Mouse (Mus musculus) CH12.LX (cell line): ENCODE results near the gene Ino80d. TPM values are rescaled to one million over a fixed set of nuclear protein-coding genes. Genes with fewer than 3 reads are reported as not detected.

Source experiments
- DNase-seq: peaks from one replicate; pipeline ENCODE4 v3.0.0-alpha.2; 2013; ENCODE audit errors: extremely low read depth
- H3K27ac ChIP-seq: 2 replicates; pipeline ENCODE4 v1.5.1; 2012; ENCODE audit warnings: low read depth, mild to moderate bottlenecking, control low read depth, moderate library complexity; ENCODE audit not compliant: insufficient read depth
- H3K27me3 ChIP-seq: replicated peaks from 2 replicates; pipeline ENCODE3; 2012; ENCODE audit warnings: inconsistent platforms
- H3K36me3 ChIP-seq, 2 experiments: replicated peaks in 1 of 2; 2 replicates each; pipeline versions ENCODE3 to v1.6.1; 2012; ENCODE audit warnings: inconsistent platforms in 1 of 2, low read length in 1 of 2, mild to moderate bottlenecking in 1 of 2, mixed read lengths in 1 of 2, moderate library complexity in 1 of 2; ENCODE audit not compliant: control insufficient read depth in 1 of 2, insufficient read depth in 1 of 2
- H3K4me1 ChIP-seq, 2 experiments: 2 replicates each; pipeline ENCODE4 v1.6.1; 2012; ENCODE audit warnings: inconsistent platforms in 1 of 2, moderate library complexity in 1 of 2; ENCODE audit not compliant: insufficient read depth in 2 of 2, control insufficient read depth in 1 of 2
- H3K4me2 ChIP-seq: 2 replicates; pipeline ENCODE4 v1.6.1; 2012; ENCODE audit warnings: low read depth, mild to moderate bottlenecking, control low read depth; ENCODE audit not compliant: poor library complexity, insufficient read depth, severe bottlenecking
- H3K4me3 ChIP-seq, 3 experiments: fragments of 150-350 bp in 1 of 3; sonication (generic) in 1 of 3; replicated peaks in 1 of 3; 2 replicates each; pipeline versions ENCODE3 to v1.5.1; 2011 to 2012; ENCODE audit warnings: low read depth in 2 of 3, low read length in 2 of 3, mild to moderate bottlenecking in 2 of 3, moderate library complexity in 2 of 3, control low read depth in 1 of 3, improper control_type of control experiment in 1 of 3, inconsistent platforms in 1 of 3, mixed read lengths in 1 of 3; ENCODE audit not compliant: poor library complexity in 1 of 3
- H3K79me2 ChIP-seq: replicated peaks from 2 replicates; pipeline ENCODE4 v1.6.1; 2012; ENCODE audit warnings: mild to moderate bottlenecking, moderate library complexity; ENCODE audit not compliant: control insufficient read depth, poor library complexity, insufficient read depth, severe bottlenecking; ENCODE audit errors: extremely low read depth
- H3K9ac ChIP-seq: 2 replicates; pipeline ENCODE4 v1.6.1; 2012; ENCODE audit warnings: low read depth, mild to moderate bottlenecking, control low read depth, moderate library complexity; ENCODE audit not compliant: insufficient read depth
- H3K9me3 ChIP-seq: replicated peaks from 2 replicates; pipeline ENCODE3; 2012; ENCODE audit warnings: low read length, inconsistent platforms, mixed read lengths
- BHLHE40 ChIP-seq: IDR thresholded peaks from 2 replicates; pipeline ENCODE4 v1.6.1; 2011; ENCODE audit warnings: mild to moderate bottlenecking, low read depth, low read length, improper control_type of control experiment
- CHD2 ChIP-seq: IDR thresholded peaks from 2 replicates; pipeline ENCODE4 v1.6.1; 2011; ENCODE audit warnings: low read length, improper control_type of control experiment
- CTCF ChIP-seq, 2 experiments: IDR thresholded peaks in 1 of 2; conservative IDR thresholded peaks in 1 of 2; 2 replicates each; pipeline ENCODE4 v1.5.1; 2011 to 2012; ENCODE audit warnings: low read depth in 2 of 2, low read length in 2 of 2, improper control_type of control experiment in 1 of 2, inconsistent platforms in 1 of 2, mild to moderate bottlenecking in 1 of 2, moderate library complexity in 1 of 2
- E2F4 ChIP-seq: IDR thresholded peaks from 2 replicates; pipeline ENCODE4 v1.6.1; 2011; ENCODE audit warnings: low read depth, low read length, improper control_type of control experiment; ENCODE audit not compliant: insufficient replicate concordance
- ELF1 ChIP-seq: IDR thresholded peaks from 2 replicates; pipeline ENCODE4 v1.6.1; 2014; ENCODE audit warnings: low read depth, mild to moderate bottlenecking, inconsistent platforms, low read length, improper control_type of control experiment
- EP300 ChIP-seq: IDR thresholded peaks from 2 replicates; pipeline ENCODE4 v1.6.1; 2011; ENCODE audit warnings: low read length, improper control_type of control experiment
- ETS1 ChIP-seq: conservative IDR thresholded peaks from 2 replicates; pipeline ENCODE4 v1.6.1; 2012; ENCODE audit warnings: low read depth, mild to moderate bottlenecking, inconsistent platforms, low read length, improper control_type of control experiment, moderate library complexity
- HCFC1 ChIP-seq: IDR thresholded peaks from 2 replicates; pipeline ENCODE4 v1.6.1; 2012; ENCODE audit warnings: low read depth, mild to moderate bottlenecking, inconsistent platforms, low read length, improper control_type of control experiment
- IRF4 ChIP-seq: IDR thresholded peaks from 2 replicates; pipeline ENCODE4 v1.6.1; 2014; ENCODE audit warnings: low read depth, mild to moderate bottlenecking, inconsistent platforms, low read length, improper control_type of control experiment
- JUN ChIP-seq: IDR thresholded peaks from 2 replicates; pipeline ENCODE4 v1.6.1; 2011; ENCODE audit warnings: low read depth, mild to moderate bottlenecking, low read length, improper control_type of control experiment, moderate library complexity; ENCODE audit not compliant: insufficient read depth
- KAT2A ChIP-seq: IDR thresholded peaks from 2 replicates; pipeline ENCODE4 v1.6.1; 2012; ENCODE audit warnings: low read length, improper control_type of control experiment, inconsistent platforms; ENCODE audit not compliant: insufficient replicate concordance
- MAFK ChIP-seq: IDR thresholded peaks from 2 replicates; pipeline ENCODE4 v1.6.1; 2011; ENCODE audit warnings: low read length, improper control_type of control experiment; ENCODE audit not compliant: insufficient replicate concordance
- MAX ChIP-seq: IDR thresholded peaks from 2 replicates; pipeline ENCODE4 v1.6.1; 2011; ENCODE audit warnings: low read length, improper control_type of control experiment
- MAZ ChIP-seq: IDR thresholded peaks from 2 replicates; pipeline ENCODE4 v1.6.1; 2012; ENCODE audit warnings: low read depth, mild to moderate bottlenecking, inconsistent platforms, low read length, improper control_type of control experiment, moderate library complexity
- MEF2A ChIP-seq: IDR thresholded peaks from 2 replicates; pipeline ENCODE4 v1.6.1; 2014; ENCODE audit warnings: low read depth, mild to moderate bottlenecking, inconsistent platforms, low read length, improper control_type of control experiment, borderline replicate concordance
- MXI1 ChIP-seq: IDR thresholded peaks from 2 replicates; pipeline ENCODE4 v1.6.1; 2011; ENCODE audit warnings: mild to moderate bottlenecking, low read depth, low read length, improper control_type of control experiment
- MYC ChIP-seq: IDR thresholded peaks from 2 replicates; pipeline ENCODE4 v1.6.1; 2011; ENCODE audit warnings: low read depth, mild to moderate bottlenecking, improper control_type of control experiment, low read length
- NELFE ChIP-seq: IDR thresholded peaks from 2 replicates; pipeline ENCODE4 v1.6.1; 2011; ENCODE audit warnings: low read depth, low read length, improper control_type of control experiment
- NRF1 ChIP-seq: IDR thresholded peaks from 2 replicates; pipeline ENCODE4 v1.6.1; 2014; ENCODE audit warnings: low read depth, mild to moderate bottlenecking, inconsistent platforms, low read length, improper control_type of control experiment, moderate library complexity
- POLR2A ChIP-seq: IDR thresholded peaks from 2 replicates; pipeline ENCODE4 v1.6.1; 2011; ENCODE audit warnings: low read depth, mild to moderate bottlenecking, improper control_type of control experiment, low read length
- POLR2AphosphoS2 ChIP-seq: IDR thresholded peaks from 2 replicates; pipeline ENCODE4 v1.6.1; 2011; ENCODE audit warnings: low read depth, low read length, improper control_type of control experiment
- RAD21 ChIP-seq: IDR thresholded peaks from 2 replicates; pipeline ENCODE4 v1.6.1; 2011; ENCODE audit warnings: low read depth, mild to moderate bottlenecking, low read length, improper control_type of control experiment, moderate library complexity
- SMC3 ChIP-seq: IDR thresholded peaks from 2 replicates; pipeline ENCODE4 v1.6.1; 2011; ENCODE audit warnings: low read depth, low read length, improper control_type of control experiment
- TCF12 ChIP-seq: IDR thresholded peaks from 2 replicates; pipeline ENCODE4 v1.6.1; 2014; ENCODE audit warnings: low read depth, mild to moderate bottlenecking, inconsistent platforms, low read length, improper control_type of control experiment
- USF2 ChIP-seq: conservative IDR thresholded peaks from 2 replicates; pipeline ENCODE4 v1.6.1; 2011; ENCODE audit warnings: low read depth, low read length, improper control_type of control experiment
- ZC3H11A ChIP-seq: IDR thresholded peaks from 2 replicates; pipeline ENCODE4 v1.6.1; 2012; ENCODE audit warnings: low read depth, mild to moderate bottlenecking, inconsistent platforms, low read length, improper control_type of control experiment
- ZKSCAN1 ChIP-seq: IDR thresholded peaks from 2 replicates; pipeline ENCODE4 v1.6.1; 2012; ENCODE audit warnings: low read depth, inconsistent platforms, low read length, improper control_type of control experiment, borderline replicate concordance
- ZMIZ1 ChIP-seq: IDR thresholded peaks from 2 replicates; pipeline ENCODE4 v1.6.1; 2012; ENCODE audit warnings: low read depth, mild to moderate bottlenecking, inconsistent platforms, low read length, improper control_type of control experiment
- ZNF384 ChIP-seq: IDR thresholded peaks from 2 replicates; pipeline ENCODE4 v1.6.1; 2012; ENCODE audit warnings: low read depth, low read length, improper control_type of control experiment, inconsistent platforms
- dilution Hi-C: fragments of 300-500 bp; cut with MboI; formaldehyde crosslinking; loops from 2 replicates; pipeline ENCODE4 v1.14.3; 2020; ENCODE audit warnings: low sequenced_read_pairs; ENCODE audit not compliant: extremely low pct_unique_long_range_greater_than_20kb, extremely low pct_ligation_motif_present
- in situ Hi-C: fragments of 300-500 bp; cut with MboI; formaldehyde crosslinking; loops from 3 replicates; pipeline ENCODE4 v1.14.3; 2019; ENCODE audit warnings: low sequenced_read_pairs, low pct_ligation_motif_present, low pct_unique_long_range_greater_than_20kb, mixed read lengths
- polyA plus RNA-seq: library from polyadenylated mRNA; unstranded; fragments of >175 nt; gene quantifications from 2 replicates; pipeline ENCODE4 v1.2.1, GENCODE M21; 2012; ENCODE audit warnings: low read depth; ENCODE audit not compliant: insufficient read length
- total RNA-seq, 2 experiments: library from RNA; depleted of rRNA; stranded (reverse); fragments of 300-350 nt in 1 of 2; fragments of >200 nt in 1 of 2; gene quantifications; 2 replicates each; pipeline ENCODE4 v1.2.3; 2012 to 2014

Gene Ino80d
- total and polyA plus RNA-seq, 3 experiments, result 4.5 to 5.8 (median 4.6) TPM

DNA sequence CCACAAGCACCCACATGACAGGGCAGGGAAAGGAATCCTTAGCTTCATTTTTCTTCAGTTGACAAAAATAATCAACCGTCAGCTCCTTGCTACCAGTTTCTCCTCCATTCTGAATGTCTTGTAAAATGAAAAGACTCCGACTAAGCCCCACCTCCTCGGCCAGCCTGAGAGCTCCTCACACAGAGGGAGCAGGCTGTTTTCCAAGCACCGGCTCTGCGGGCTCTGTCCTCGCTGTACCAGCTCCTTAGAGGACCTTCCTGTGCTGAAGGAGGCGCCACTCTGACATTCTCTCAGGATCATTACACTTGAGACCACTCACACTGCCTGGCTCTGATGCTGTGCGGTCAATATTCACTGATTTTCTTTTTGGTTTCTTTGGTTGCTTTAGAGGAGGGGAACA, 14.3 kb downstream of the Ino80d start:
- H3K27me3 ChIP-seq, result no peaks in the 10 kb centered on the region
- dilution Hi-C loops, result no loop called here
- no peak for TF ChIP-seq KAT2A
- TF ChIP-seq NELFE, result no peak
- no peak for TF ChIP-seq ZC3H11A
- no peak for TF ChIP-seq MXI1
- no peak for TF ChIP-seq TCF12
- TF ChIP-seq ZNF384, result no peak
- TF ChIP-seq RAD21, result no peak
- no peak for TF ChIP-seq ETS1
- TF ChIP-seq MYC, result no peak
- TF ChIP-seq EP300, result no peak
- TF ChIP-seq IRF4, result no peak
- TF ChIP-seq ELF1, result no peak
- TF ChIP-seq MAFK, result no peak
- TF ChIP-seq ZMIZ1, result no peak
- no peak for TF ChIP-seq BHLHE40
- TF ChIP-seq POLR2AphosphoS2, result no peak
- TF ChIP-seq ZKSCAN1, result no peak
- TF ChIP-seq, all 38 proteins: peak for 0
- in situ Hi-C loops, result no loop called here
- Histone ChIP-seq H3K9ac (no peak overlapping the region), H3K27ac (no peak overlapping the region), H3K79me2 (peaks cover 22% of the 10 kb centered on the region), H3K36me3 (peaks cover 53 to 83% of the 10 kb centered on the region in 2 experiments), H3K4me1 (no peaks in the 10 kb centered on the region), H3K4me2 (no peak overlapping the region), H3K4me3 (no peak overlapping the region), H3K9me3 (no peaks in the 10 kb centered on the region)
- DNase-seq, result no peak

DNA sequence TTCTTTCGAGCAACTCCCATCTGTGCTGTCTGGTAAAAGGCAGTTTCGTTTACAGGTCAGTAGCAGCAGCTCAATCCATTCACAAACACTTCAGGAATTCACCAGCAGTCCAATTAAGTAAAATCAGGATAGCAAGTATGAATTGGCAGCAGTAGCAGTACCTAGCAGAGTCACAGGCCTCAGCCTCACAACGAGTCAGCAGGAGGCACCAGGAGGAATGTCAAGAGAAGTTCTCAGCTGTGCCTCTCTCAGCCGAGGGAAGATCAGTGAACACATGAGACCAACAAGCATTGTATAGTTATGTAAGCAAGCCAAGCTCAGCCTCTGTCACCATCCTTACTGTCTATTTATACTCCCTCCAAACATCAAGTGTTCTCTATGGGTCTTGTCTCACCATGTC, 15.6 kb downstream of the Ino80d start:
- H3K9me3 ChIP-seq, result no peaks in the 10 kb centered on the region

More for the DNA sequence above, 15.6 kb downstream of the Ino80d start:
- Histone ChIP-seq H3K9ac (no peak overlapping the region), H3K27ac (no peak overlapping the region; the same call in 1 of the 2 replicates), H3K79me2 (peaks cover 24% of the 10 kb centered on the region), H3K27me3 (no peaks in the 10 kb centered on the region), H3K4me3 (no peak overlapping the region), H3K36me3 (peaks cover 54 to 88% of the 10 kb centered on the region in 2 experiments), H3K4me2 (no peak overlapping the region), H3K4me1 (no peaks in the 10 kb centered on the region)
- no peak for TF ChIP-seq MYC
- TF ChIP-seq ZKSCAN1, result no peak
- TF ChIP-seq USF2, result no peak
- no peak for TF ChIP-seq MEF2A
- no peak for TF ChIP-seq CTCF (conservative IDR thresholded peaks at IDR 0.05 in 1 of 2, IDR thresholded peaks at IDR 0.05 in 1 of 2; ENCODE audit: low read depth in 2 of 2, low read length in 2 of 2)
- TF ChIP-seq TCF12, result no peak
- TF ChIP-seq E2F4, result no peak
- no peak for TF ChIP-seq SMC3
- no peak for TF ChIP-seq KAT2A
- TF ChIP-seq ELF1, result no peak
- TF ChIP-seq MAZ, result no peak
- no peak for TF ChIP-seq POLR2A
- TF ChIP-seq MAX, result no peak
- TF ChIP-seq JUN, result no peak
- TF ChIP-seq ZNF384, result no peak
- no peak for TF ChIP-seq HCFC1
- TF ChIP-seq NRF1, result no peak
- no peak for TF ChIP-seq CHD2
- dilution Hi-C loops (no loop called here), in situ Hi-C loops (no loop called here)
- no peak for DNase-seq
